Mouse (Mus musculus) brain, embryonic 14.5 days (tissue): Measurements from ENCODE around the gene Gng7. TPM values are rescaled to one million over a fixed set of nuclear protein-coding genes. Genes with fewer than 3 reads are reported as not detected.

Source experiments
- DNase-seq: peaks from one replicate; pipeline ENCODE4 v3.0.0-alpha.2; 2011; ENCODE audit warnings: low read depth
- CTCF ChIP-seq: fragments of 200-500 bp; IDR thresholded peaks from 2 replicates; pipeline ENCODE4 v1.5.1; 2012; ENCODE audit warnings: inconsistent platforms, mild to moderate bottlenecking, moderate library complexity, borderline replicate concordance; ENCODE audit not compliant: insufficient read depth, insufficient read length; ENCODE audit errors: extremely low read depth
- POLR2A ChIP-seq: fragments of 200-500 bp; IDR thresholded peaks from 2 replicates; pipeline ENCODE4 v1.6.1; 2012; ENCODE audit warnings: mild to moderate bottlenecking, inconsistent platforms, borderline replicate concordance; ENCODE audit not compliant: poor library complexity, insufficient read depth, insufficient read length, severe bottlenecking; ENCODE audit errors: extremely low read depth
- polyA plus RNA-seq: library from polyadenylated mRNA; depleted of rRNA; stranded (reverse); fragments of >200 nt; gene quantifications from 2 replicates; pipeline ENCODE4 v1.2.3, GENCODE M21; 2012

The Gng7 gene
- polyA plus RNA-seq, 1 experiment: 13.3 TPM

DNA sequence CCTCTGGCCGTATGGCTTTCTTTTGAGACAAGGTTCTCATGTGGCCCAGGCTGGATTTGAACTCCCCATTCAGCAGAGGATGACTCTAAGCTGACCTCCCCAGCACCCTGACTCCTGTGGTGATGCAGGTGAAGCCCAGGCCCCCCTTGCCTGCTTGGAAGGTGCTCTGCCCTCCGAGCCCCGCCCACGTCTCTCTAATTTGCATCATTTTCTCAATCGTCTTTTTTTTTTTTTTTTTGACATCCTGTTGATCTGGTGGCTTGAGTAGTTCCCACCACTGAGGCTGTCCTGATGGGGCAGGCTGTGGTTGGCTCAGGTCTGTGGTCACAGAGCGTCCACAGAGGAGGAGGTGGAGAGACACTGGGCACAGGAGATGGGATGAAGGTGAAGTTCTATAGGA lies 25.3 kb downstream of the Gng7 start:
- TF ChIP-seq POLR2A: no peak
- no peak for TF ChIP-seq CTCF
- no peak for DNase-seq

DNA sequence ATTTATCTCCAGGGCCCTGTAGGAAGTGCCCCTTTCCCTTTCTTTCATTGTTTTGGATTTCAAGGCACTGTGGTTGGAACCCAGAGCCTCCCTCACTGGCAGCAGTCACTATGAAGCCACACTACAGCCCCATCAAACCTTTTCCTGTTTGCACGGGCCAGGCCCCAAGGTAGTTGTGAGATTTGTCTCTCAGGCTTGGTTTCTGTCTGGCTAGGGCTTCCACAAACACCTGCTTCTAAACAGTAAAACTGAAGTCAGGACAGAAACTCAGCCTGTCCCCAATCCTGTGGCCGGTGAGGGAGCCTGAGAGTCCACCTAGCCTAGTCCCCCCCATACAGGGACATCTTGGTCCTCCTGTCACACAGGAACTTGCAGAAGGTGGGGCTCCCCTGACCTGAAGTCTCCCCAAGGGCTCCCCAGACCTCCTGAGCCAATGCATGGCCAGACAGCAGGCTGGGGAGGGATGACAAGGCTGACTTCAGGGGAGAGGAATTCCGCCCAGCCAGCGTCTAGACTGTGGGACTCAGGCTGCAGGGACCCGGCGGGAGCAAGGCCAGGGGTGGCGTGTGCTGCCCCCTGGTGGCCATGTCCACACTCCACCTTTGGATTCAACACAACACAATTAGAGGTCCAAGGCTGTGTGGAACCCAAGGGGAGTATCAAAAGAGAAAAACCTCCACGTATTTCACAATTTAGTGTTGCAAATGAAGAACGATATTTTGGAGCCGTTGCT lies 26.9 kb downstream of the Gng7 start:
- DNase-seq: peak; percentile 86
- TF ChIP-seq CTCF: peak; percentile 96
- TF ChIP-seq POLR2A: no peak

DNA sequence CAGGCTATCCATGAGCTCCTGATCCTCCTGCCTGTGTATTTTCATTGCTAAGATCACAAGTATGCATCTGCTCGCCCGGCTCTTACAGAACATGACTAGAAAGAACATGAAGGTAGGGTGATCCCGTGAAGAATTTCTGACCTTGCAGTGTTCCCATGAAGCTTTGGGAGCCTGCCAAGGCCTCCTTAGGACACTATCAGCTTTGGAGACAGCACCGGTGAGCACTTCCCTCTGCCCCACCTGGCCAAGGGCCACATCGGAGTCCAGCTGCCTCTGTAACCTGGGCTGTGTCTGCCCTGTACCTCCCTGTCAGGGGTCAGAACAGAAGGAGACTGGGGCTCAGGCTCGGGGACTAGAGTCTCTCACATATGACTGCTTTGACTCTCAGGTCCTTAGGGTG lies 28.0 kb downstream of the Gng7 start:
- no peak for DNase-seq
- TF ChIP-seq POLR2A: no peak
- no peak for TF ChIP-seq CTCF

DNA sequence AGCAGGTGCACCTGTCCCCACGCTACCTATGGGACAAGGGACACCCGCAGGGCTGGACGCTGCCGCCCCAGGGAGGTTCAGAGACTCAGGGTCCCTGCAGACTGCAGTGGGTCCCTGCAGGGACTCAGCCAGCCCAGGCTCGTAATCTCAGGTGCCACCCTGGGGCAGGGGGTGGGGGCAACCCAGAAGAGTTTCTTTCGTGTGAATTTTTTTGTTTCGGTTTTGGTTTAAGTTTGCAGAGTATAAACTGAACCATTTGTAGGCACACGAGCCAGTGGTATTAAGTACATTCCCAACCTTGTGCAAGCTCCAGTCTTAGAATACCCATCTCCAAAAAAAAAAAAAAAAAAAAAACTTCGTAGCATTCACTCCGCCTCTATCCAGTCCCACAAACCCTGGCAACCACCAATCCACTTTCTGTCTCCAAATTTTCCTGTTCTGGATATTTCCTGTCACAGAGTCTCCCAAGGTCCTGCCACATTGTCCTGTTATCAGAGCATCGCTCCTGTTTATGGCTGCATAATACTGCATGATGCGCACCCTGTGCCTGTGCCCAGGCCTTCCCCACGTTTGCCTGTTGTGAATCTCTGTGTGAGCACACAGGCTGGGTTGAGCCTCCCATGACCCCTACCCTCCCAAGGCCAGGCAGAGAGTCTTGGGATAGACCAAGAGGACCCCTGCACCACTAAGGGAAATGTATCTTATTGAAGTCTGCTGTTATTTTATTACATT lies 28.6 kb downstream of the Gng7 start:
- DNase-seq: no peak
- TF ChIP-seq POLR2A (no peak), CTCF (no peak)

DNA sequence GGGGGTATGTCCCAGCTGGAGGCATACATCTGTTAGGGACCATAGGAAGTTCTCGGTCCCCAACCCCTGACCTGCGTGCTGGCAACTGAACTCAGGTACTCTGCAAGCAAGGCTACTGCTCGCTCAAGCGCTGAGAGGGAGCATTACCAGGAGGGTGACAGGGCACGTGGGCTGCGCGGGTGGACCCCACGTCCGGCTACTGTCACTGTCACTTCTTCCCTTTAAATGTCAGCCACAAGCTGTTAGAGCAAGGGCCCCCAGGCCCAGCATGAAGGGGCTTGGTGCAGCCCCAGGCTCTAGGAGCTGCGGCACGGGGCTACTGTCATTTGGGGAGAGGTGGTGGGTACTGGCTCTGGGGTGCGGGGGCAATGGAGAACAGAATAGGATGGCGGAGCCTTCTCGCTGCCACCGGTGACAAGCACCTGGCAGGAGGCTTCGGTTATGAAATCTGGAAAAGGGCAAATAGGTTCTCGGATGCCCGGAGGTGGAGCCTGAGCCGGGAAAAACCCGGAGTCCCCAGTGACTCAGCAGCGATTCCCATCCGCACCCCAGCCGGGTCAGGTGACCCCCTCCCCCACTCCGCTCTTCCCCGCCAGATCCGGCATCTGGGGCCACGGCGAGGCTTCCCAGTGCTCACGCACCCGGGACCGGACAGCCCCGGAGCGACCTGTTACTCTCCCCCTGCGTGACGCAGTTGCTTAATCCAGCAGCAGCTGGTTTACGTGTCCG lies 29.3 kb downstream of the Gng7 start:
- no peak for DNase-seq
- TF ChIP-seq POLR2A (no peak), CTCF (no peak)

DNA sequence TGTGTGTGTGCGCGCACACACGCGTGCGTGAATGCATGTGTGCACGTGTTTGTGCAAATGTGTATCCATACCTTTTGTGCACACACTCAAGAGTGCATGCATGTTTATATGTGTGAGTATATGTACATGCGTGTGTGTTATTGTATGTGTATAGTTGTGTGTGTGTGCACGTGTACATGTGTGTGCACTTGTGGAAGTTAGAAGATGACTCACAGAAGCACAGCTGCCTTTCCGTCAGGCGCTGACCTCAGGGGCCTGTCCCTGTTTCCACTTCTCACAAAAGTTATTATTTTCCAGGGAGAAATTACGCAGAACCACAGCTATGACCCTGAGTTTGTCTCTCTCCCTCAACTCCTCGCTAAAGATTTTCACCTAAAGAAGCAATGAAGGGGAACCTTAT lies 30.5 kb downstream of the Gng7 start:
- TF ChIP-seq CTCF (no peak), POLR2A (no peak)
- no peak for DNase-seq

DNA sequence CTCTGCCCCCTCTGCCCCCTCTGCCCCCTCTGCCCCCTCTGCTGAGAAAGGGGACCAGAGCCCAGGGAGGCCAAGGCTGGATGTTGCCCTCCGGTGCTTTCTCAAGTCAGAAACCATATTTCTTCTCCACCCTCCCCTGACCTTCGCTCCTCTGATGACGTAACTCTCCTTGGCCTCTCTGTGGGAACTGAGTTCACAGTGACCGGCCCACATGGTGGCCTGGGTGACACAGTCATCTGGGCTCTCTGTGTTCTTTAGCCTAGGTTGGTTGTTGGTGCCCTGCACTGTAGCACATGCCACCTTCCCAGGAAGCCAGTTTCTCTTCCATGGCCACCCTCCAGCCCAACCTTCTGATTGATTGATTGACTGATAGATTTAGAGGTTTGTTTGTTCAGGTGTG lies 32.4 kb downstream of the Gng7 start:
- no peak for DNase-seq
- TF ChIP-seq POLR2A: no peak
- no peak for TF ChIP-seq CTCF

DNA sequence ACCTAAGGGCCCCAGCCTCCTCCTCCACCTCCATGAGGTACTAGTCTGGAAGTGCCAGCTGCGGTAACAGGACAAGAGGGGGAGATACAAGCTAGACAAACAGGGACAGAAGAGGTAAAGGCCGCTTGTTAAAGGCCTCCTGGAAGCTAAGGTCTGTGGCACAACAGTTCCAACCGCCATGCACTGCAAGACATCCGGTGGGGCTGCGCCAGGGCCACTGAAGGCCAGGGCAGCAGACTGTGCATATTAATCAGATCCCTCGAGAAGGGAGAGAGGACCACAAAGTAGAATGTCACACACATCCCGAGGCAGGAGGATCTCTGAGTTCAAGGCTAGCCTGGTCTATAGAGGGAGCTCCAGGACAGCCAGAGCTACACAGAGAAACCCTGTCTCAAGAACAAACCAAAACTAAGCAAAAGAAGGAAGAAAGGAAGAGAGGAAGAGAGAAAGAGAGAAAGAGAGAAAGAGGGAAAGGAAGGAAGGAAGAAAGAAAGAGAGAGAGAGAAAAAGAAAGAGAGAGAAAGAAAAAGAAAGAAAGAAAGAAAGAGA lies 33.1 kb downstream of the Gng7 start:
- no peak for DNase-seq
- TF ChIP-seq POLR2A (no peak), CTCF (no peak)

DNA sequence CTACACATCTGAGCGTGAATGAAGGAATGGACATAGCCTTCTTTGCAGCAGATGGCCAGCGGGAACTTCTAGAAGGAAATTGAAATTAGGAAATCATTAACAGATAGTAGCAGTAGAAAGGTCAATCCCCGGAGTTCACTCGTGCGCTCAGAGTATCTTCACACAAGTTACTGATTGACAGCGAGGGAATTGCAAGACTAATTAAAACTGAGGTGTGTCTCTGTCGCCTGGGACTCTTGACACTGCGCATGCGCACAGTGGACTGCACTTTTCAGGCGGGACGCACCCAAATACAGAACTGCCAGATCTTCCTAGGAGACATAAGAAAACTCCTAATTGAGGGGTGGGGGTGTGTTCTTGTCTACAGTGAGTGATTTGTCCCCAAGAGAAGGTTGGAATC lies 39.3 kb downstream of the Gng7 start:
- TF ChIP-seq POLR2A (no peak), CTCF (no peak)
- no peak for DNase-seq

DNA sequence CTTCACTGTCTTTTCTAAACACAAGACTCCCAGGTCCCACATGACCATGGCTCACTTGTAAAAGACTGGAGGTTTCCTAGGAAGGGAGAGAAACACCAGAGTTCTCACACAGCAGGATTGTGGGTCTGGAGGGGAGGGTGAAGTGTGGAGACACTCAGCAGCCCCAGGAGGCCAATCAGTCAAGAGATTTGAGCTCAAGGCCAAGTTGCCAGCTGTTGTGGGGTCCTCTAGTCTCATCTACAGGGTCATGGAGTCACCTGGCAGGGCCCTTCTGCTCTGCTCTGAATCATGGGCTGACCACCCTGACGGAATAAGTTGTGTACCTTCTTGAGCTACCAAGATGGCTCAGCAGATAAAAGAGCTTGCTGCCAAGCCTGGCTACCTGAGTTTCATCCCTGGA lies 41.0 kb downstream of the Gng7 start:
- TF ChIP-seq CTCF (no peak), POLR2A (no peak)
- no peak for DNase-seq
